Mouse (Mus musculus) cerebellum, adult 2 months (tissue): Measurements from ENCODE around the gene Id1.

Source experiments
- CTCF ChIP-seq: fragments of 200-500 bp; IDR thresholded peaks from 2 replicates; pipeline ENCODE4 v1.5.1; 2011; ENCODE audit warnings: low read depth, mild to moderate bottlenecking, control low read depth, low read length, moderate library complexity, borderline replicate concordance; ENCODE audit not compliant: insufficient read depth
- POLR2A ChIP-seq: fragments of 200-500 bp; IDR thresholded peaks from 2 replicates; pipeline ENCODE4 v1.6.1; 2011; ENCODE audit warnings: low read length, control low read depth, borderline replicate concordance; ENCODE audit not compliant: insufficient read depth

GRCm38 (mm10) chr2:152740490-152740889 lies 4.4 kb downstream of the Id1 start:
- TF ChIP-seq CTCF (no peak), POLR2A (no peak)
